Mouse (Mus musculus) heart, embryonic 12.5 days (tissue): ENCODE results near the gene Crygn. TPM values are rescaled to one million over a fixed set of nuclear protein-coding genes. Genes with fewer than 3 reads are reported as not detected.

ENCODE experiments used
- ATAC-seq: fragments of 200-750 bp; cut with Nextera tagmentation; 2 replicates; pipeline ENCODE4 v1.8.0; 2017; ENCODE audit warnings: moderate TSS enrichment, moderate library complexity; ENCODE audit not compliant: insufficient number of reproducible peaks, low FRiP score
- H3K27ac ChIP-seq: fragments of 300-500 bp; sonication (generic); 2 replicates; pipeline ENCODE4 v1.5.1; 2016; ENCODE audit warnings: mild to moderate bottlenecking, moderate library complexity; ENCODE audit not compliant: poor library complexity, severe bottlenecking
- H3K27me3 ChIP-seq: fragments of 300-500 bp; sonication (generic); replicated peaks from 2 replicates; pipeline ENCODE4 v1.6.1; 2016; ENCODE audit warnings: mild to moderate bottlenecking, moderate library complexity
- H3K36me3 ChIP-seq: fragments of 300-500 bp; sonication (generic); 2 replicates; pipeline ENCODE4 v1.6.1; 2016; ENCODE audit warnings: mild to moderate bottlenecking, moderate library complexity
- H3K4me1 ChIP-seq: fragments of 300-500 bp; sonication (generic); replicated peaks from 2 replicates; pipeline ENCODE4 v1.6.1; 2016; ENCODE audit warnings: mild to moderate bottlenecking
- H3K4me2 ChIP-seq: fragments of 300-500 bp; sonication (generic); 2 replicates; pipeline ENCODE4 v1.6.1; 2016; ENCODE audit warnings: mild to moderate bottlenecking, moderate library complexity
- H3K4me3 ChIP-seq: fragments of 300-500 bp; sonication (generic); 2 replicates; pipeline ENCODE4 v1.5.1; 2016; ENCODE audit warnings: mild to moderate bottlenecking
- H3K9ac ChIP-seq: fragments of 300-500 bp; sonication (generic); 2 replicates; pipeline ENCODE4 v1.6.1; 2016; ENCODE audit warnings: mild to moderate bottlenecking, moderate library complexity
- H3K9me3 ChIP-seq: fragments of 300-500 bp; sonication (generic); replicated peaks from 2 replicates; pipeline ENCODE4 v1.6.1; 2016; ENCODE audit warnings: mild to moderate bottlenecking, moderate library complexity
- WGBS: fragments of 180-500 bp; shearing (Covaris S2); methylation state at CpG from one replicate; pipeline ENCODE4 v1.1.7; 2016; 5-methylcytosine and 5-hydroxymethylcytosine counted together
- polyA plus RNA-seq: library from polyadenylated mRNA; unstranded; fragments of >200 nt; fragmentation: Nextera tagmentation; extraction: Ambion mirVana; gene quantifications from 2 replicates; pipeline ENCODE4 v1.2.1, GENCODE M21; 2016

Gene Crygn
- polyA plus RNA-seq, 1 experiment from 2014 or later, result 2.7 TPM

DNA sequence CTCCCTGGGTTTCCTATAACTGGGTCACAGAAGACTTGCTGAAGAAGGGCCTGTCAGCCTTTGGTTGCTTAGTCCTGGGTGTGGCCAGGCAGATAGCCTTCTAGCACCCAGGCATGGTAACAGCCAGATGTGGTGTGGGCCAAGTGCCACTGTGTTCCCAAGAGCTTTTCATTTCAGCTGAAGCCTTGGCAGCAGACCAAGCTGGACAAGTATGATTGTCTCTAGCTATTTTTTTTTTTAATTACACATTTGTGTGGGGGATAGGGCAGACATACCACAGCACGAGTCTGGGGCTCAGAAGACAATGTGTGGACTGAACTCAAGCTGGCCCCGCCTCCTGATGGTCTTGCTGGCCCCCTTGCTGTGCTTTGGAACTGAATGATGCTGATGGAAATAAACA, 47.8 kb downstream of the Crygn start:
- 79% methylated on average over 2 of the region's 2 CpGs for WGBS
- 0 out of 2 replicates have a peak, but pooled peaks cover 7% of the 10 kb centered on the region for H3K9me3 ChIP-seq
- H3K9ac ChIP-seq, result no peak overlapping the region
- no peak overlapping the region for H3K4me2 ChIP-seq
- H3K4me1 ChIP-seq, result no peaks in the 10 kb centered on the region
- ATAC-seq, result no peak
- H3K4me3 ChIP-seq, result no peak overlapping the region
- H3K27me3 ChIP-seq, result no peaks in the 10 kb centered on the region
- peaks cover 78% of the 10 kb centered on the region for H3K36me3 ChIP-seq
- H3K27ac ChIP-seq, result no peak overlapping the region

DNA sequence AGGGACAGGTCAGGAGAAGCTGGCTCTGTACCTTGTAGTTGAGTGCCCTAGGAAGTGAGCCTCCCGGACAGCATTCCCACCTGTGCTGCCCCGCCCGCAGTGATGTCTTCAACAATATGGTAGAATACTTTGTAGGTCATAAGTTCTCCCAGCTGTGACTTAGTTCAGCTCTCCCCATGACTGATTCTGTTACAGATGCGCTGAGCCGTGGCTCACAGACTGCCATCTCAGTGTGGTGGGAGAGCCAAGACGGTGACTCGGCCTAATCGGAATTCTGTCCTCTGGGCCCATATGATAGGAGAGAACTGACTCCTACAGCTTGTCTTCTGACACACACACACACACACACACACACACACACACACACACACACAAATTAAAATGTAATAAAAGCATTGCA, 53.2 kb downstream of the Crygn start:
- no peaks in the 10 kb centered on the region for H3K27me3 ChIP-seq
- no peaks in the 10 kb centered on the region for H3K9me3 ChIP-seq
- no peak overlapping the region for H3K27ac ChIP-seq
- H3K4me1 ChIP-seq, result no peaks in the 10 kb centered on the region
- no peak overlapping the region for H3K9ac ChIP-seq
- H3K36me3 ChIP-seq, result peaks cover 97% of the 10 kb centered on the region
- 86% methylated on average over 8 of the region's 8 CpGs for WGBS
- no peak for ATAC-seq
- H3K4me3 ChIP-seq, result no peak overlapping the region
- H3K4me2 ChIP-seq, result no peak overlapping the region

DNA sequence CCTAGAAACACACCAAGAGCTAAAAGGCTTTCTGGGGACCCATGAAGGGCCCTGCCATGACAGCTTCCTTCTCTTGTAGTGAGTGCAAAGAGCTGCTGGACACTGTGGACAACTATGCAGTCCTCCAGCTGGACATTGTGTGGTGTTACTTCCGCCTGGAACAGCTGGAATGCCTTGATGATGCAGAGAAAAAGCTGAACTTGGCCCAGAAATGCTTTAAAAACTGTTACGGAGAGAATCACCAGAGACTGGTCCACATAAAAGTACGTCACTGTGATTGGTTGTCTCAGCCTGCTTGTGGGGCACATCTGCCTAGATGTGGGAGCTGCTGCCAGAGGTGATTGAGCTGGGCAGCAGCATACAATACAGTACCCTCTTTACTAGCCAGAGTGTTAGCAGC, 56.5 kb downstream of the Crygn start:
- WGBS, result 90% methylated on average over 3 of the region's 3 CpGs
- H3K27ac ChIP-seq, result no peak overlapping the region
- peaks cover 94% of the 10 kb centered on the region for H3K36me3 ChIP-seq
- ATAC-seq, result no peak
- H3K9ac ChIP-seq, result no peak overlapping the region
- no peaks in the 10 kb centered on the region for H3K27me3 ChIP-seq
- no peak overlapping the region for H3K4me3 ChIP-seq
- H3K9me3 ChIP-seq, result no peaks in the 10 kb centered on the region
- 0 out of 2 replicates have a peak, but pooled peaks cover under 1% of the 10 kb centered on the region for H3K4me1 ChIP-seq
- H3K4me2 ChIP-seq, result no peak overlapping the region

Other genes starting within 250 kb of the Crygn start
- gene Gbx1, start 230.8 kb downstream of the Crygn start, polyA plus RNA-seq, result not detected in 2 replicates
- gene Asb10, start 217.0 kb downstream of the Crygn start, polyA plus RNA-seq, result 3.7 and 4.7 TPM in 2 replicates
- not detected in 2 replicates for gene 4931409K22Rik, start 201.2 kb downstream of the Crygn start, polyA plus RNA-seq
- gene Abcf2, start 180.5 kb downstream of the Crygn start, polyA plus RNA-seq, result 79.0 and 80.6 TPM in 2 replicates
- gene Chpf2, start 171.3 kb downstream of the Crygn start, polyA plus RNA-seq, result 20.1 and 22.8 TPM in 2 replicates
- gene Smarcd3, start 133.6 kb downstream of the Crygn start, polyA plus RNA-seq, result 86.4 and 90.3 TPM in 2 replicates
- gene Nub1, start 72.5 kb downstream of the Crygn start, polyA plus RNA-seq, result 29.5 and 31.9 TPM in 2 replicates
- gene Wdr86, start 27.3 kb downstream of the Crygn start, polyA plus RNA-seq, result 7.9 and 9.3 TPM in 2 replicates
- 260 and 270 TPM in 2 replicates for gene Rheb, start 84.6 kb upstream of the Crygn start, polyA plus RNA-seq